Mouse (Mus musculus): ENCODE results near the gene Pgm5. TPM values are rescaled to one million over a fixed set of nuclear protein-coding genes. Genes with fewer than 3 reads are reported as not detected.

Gene Pgm5
- polyA plus RNA-seq, 1 experiment from 2014 or later: 0.08 TPM

DNA sequence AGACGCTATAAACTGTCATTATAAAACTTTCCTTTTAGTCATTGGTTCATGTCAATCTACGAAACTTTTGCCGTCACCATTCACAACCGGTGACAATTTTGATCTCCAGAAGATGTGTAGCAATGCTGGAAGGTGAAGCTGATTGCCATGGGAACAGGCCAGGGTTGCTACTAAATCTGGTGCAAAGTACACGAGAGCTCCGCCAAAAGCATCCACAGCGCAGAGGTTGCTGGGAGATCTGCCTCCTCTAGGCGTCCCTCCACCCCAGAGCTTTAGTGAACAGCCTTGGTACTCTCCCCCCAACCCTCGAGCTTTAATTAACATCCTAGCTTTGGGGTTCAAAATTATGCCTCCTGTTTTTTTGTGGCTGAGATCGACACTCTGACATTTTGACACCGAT lies 195.9 kb downstream of the Pgm5 start:
- no peak overlapping the region for H3K27ac ChIP-seq (ENCODE audit: low read length)
- no peak overlapping the region for H3K4me3 ChIP-seq (replicated peaks; ENCODE audit: low read length)
- no peaks in the 10 kb centered on the region for H3K4me1 ChIP-seq (replicated peaks; ENCODE audit: control insufficient read depth, insufficient read depth, low read length)
- H3K9me3 ChIP-seq (ENCODE audit: control insufficient read depth, low read length): no peaks in the 10 kb centered on the region
- H3K9ac ChIP-seq (replicated peaks; ENCODE audit: low read depth, low read length): no peak overlapping the region
- H3K27me3 ChIP-seq (replicated peaks; ENCODE audit: control insufficient read depth, insufficient read depth, low read length): no peaks in the 10 kb centered on the region
- H3K36me3 ChIP-seq (ENCODE audit: control insufficient read depth, insufficient read depth): no peaks in the 10 kb centered on the region
- no peak for ATAC-seq
- whole genome bisulfite sequencing: 76% methylated on average over 11 of the region's 11 CpGs
- H3K4me2 ChIP-seq (ENCODE audit: low read length): no peak overlapping the region

DNA sequence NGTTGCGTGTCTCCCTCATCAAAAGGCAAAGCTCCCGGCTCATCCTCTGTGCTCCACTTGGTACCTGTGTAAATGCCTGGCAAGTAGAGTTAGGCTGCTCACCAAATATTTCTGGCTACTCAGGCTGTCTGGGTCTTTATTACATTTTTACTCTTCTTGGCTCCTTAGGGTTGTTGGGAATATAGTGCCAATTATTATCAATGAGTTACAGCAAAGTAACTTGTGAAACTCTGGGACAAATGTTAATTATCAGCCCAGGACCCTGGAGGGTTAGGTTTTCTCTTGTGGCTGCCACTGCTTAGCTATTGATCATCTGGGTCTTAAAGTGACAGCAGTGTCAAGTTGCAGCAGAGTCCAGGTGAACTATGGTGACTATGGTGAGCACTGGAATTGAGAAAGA lies 199.3 kb downstream of the Pgm5 start:
- Histone ChIP-seq H3K4me2 (ENCODE audit: low read length) (no peak overlapping the region), H3K27me3 (replicated peaks; ENCODE audit: control insufficient read depth, insufficient read depth, low read length) (no peaks in the 10 kb centered on the region), H3K27ac (ENCODE audit: low read length) (no peak overlapping the region), H3K9ac (replicated peaks; ENCODE audit: low read depth, low read length) (no peak overlapping the region), H3K4me3 (replicated peaks; ENCODE audit: low read length) (no peak overlapping the region), H3K36me3 (ENCODE audit: control insufficient read depth, insufficient read depth) (no peaks in the 10 kb centered on the region), H3K4me1 (replicated peaks; ENCODE audit: control insufficient read depth, insufficient read depth, low read length) (no peaks in the 10 kb centered on the region), H3K9me3 (ENCODE audit: control insufficient read depth, low read length) (no peaks in the 10 kb centered on the region)
- no peak for ATAC-seq
- 97% methylated on average over 2 of the region's 2 CpGs for WGBS

DNA sequence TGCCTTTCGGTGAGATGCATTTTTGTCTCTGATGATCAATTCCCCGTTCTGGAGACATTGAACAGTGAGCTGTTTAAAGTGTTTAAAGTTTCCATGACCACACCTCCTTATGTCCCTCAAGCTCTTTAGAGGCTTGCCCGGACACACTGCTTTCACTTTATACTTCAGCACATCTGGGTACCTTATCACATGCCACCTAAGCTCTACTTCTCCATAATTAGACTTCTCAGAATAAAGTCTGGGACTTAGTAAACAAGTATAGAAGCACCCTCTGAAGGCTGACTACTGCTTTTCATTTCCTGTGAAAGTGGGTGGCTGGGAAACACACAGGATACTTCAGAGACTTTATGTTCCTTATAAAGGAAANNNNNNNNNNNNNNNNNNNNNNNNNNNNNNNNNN lies 204.7 kb downstream of the Pgm5 start:
- Histone ChIP-seq H3K4me3 (replicated peaks; ENCODE audit: low read length) (no peak overlapping the region), H3K27me3 (replicated peaks; ENCODE audit: control insufficient read depth, insufficient read depth, low read length) (no peaks in the 10 kb centered on the region), H3K4me2 (ENCODE audit: low read length) (no peak overlapping the region), H3K9ac (replicated peaks; ENCODE audit: low read depth, low read length) (no peak overlapping the region), H3K27ac (ENCODE audit: low read length) (no peak overlapping the region), H3K36me3 (ENCODE audit: control insufficient read depth, insufficient read depth) (no peaks in the 10 kb centered on the region), H3K9me3 (ENCODE audit: control insufficient read depth, low read length) (no peaks in the 10 kb centered on the region), H3K4me1 (replicated peaks; ENCODE audit: control insufficient read depth, insufficient read depth, low read length) (peaks cover 10% of the 10 kb centered on the region)
- ATAC-seq: no peak
- 89% methylated on average over 3 of the region's 3 CpGs for WGBS

DNA sequence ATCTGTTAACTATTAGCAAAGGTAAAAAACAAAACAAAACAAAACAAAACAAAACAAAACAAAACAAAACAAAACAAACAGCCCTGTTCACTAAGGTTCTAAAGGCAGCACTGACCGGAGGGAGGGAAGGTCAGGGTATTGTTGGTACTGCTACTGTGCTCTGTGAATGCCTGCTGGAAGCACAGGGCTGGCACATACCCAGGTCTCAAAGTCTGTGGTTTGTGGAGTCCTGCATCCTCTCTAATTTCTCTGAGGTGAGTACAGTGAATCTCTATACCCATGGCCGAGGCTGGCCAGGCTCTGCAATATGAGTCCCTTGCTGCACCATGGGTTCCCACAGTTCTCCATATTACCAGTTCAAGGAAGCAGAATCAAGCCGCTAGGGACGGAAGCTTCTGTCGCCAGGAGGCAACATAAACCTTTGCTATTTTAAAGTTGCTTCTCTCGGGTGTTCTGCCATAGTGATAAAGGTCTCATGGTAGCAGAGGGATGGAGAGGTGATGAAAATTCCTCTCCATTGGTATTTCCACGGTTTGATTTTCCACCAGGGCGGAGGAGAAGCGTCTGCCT lies 208.3 kb downstream of the Pgm5 start:
- Histone ChIP-seq H3K9me3 (ENCODE audit: control insufficient read depth, low read length) (no peaks in the 10 kb centered on the region), H3K27ac (ENCODE audit: low read length) (no peak overlapping the region), H3K9ac (replicated peaks; ENCODE audit: low read depth, low read length) (no peak overlapping the region), H3K4me2 (ENCODE audit: low read length) (no peak overlapping the region), H3K27me3 (replicated peaks; ENCODE audit: control insufficient read depth, insufficient read depth, low read length) (no peaks in the 10 kb centered on the region), H3K4me3 (replicated peaks; ENCODE audit: low read length) (no peak overlapping the region), H3K36me3 (ENCODE audit: control insufficient read depth, insufficient read depth) (no peaks in the 10 kb centered on the region), H3K4me1 (replicated peaks; ENCODE audit: control insufficient read depth, insufficient read depth, low read length) (peaks cover 11% of the 10 kb centered on the region)
- 87% methylated on average over 9 of the region's 9 CpGs for WGBS
- peak; percentile 9; the same call in 1 of the 2 replicates for ATAC-seq

DNA sequence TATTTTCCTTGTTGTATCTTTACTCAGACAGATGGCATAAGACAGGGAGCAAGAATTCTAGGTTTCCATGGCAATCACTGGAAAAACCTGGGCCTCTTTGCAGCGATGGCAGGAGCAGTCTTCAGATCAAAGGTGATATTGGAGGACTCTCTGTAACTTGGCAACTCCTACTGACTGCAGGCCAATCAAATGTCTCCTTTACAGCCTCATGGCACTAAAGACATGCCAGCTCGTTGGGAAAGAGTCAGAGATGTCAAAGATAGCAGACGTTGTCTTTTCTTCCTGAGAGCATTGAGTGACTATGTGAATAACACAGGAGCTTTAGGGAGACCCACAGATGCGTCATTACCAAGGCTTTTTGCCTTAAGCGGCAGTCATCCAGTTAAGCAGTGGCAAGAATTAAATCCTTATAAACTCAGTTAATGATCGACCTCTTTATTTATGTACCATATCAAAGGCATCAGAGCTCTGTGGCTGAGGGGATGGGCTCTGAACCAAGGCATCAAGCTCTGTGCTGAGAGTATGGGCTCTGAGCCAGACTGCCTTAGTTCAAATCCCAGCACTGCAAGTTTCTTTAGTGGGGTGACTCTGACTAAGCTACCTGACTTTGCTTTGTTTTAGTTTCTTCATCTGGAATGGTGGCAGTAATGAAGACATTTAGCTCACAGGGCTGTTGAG lies 209.2 kb downstream of the Pgm5 start:
- WGBS: 25% methylated on average over 6 of the region's 6 CpGs
- 0 out of 2 replicates have a peak overlapping the region, but pooled peaks have one; percentile 42 for H3K27ac ChIP-seq (ENCODE audit: low read length)
- H3K4me3 ChIP-seq (replicated peaks; ENCODE audit: low read length): no peak overlapping the region
- no peak overlapping the region for H3K9ac ChIP-seq (replicated peaks; ENCODE audit: low read depth, low read length)
- no peaks in the 10 kb centered on the region for H3K9me3 ChIP-seq (ENCODE audit: control insufficient read depth, low read length)
- no peaks in the 10 kb centered on the region for H3K27me3 ChIP-seq (replicated peaks; ENCODE audit: control insufficient read depth, insufficient read depth, low read length)
- no peaks in the 10 kb centered on the region for H3K36me3 ChIP-seq (ENCODE audit: control insufficient read depth, insufficient read depth)
- no peak overlapping the region for H3K4me2 ChIP-seq (ENCODE audit: low read length)
- ATAC-seq: peak; percentile 74
- H3K4me1 ChIP-seq (replicated peaks; ENCODE audit: control insufficient read depth, insufficient read depth, low read length): peaks cover 11% of the 10 kb centered on the region

DNA sequence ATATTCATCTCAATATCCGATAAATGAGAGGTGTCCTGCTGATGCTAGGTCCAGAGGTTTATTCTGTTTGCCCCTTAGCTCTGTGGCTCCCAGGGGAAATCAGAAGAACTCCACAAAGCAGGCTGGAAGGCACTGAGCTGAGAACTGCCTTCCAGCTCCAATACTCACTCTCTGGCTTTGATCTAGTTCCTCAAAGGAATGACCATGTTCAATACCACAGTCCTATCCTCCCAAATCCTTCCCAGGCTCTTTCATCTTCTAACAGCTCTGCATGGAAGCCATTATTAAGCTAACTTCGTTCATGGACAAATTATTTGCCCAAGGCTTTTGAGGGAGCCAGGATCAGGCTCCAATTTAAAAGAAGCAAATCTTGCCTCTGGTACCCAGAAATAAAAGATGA lies 210.1 kb downstream of the Pgm5 start:
- Histone ChIP-seq H3K27me3 (replicated peaks; ENCODE audit: control insufficient read depth, insufficient read depth, low read length) (no peaks in the 10 kb centered on the region), H3K9ac (replicated peaks; ENCODE audit: low read depth, low read length) (no peak overlapping the region), H3K4me2 (ENCODE audit: low read length) (no peak overlapping the region), H3K4me1 (replicated peaks; ENCODE audit: control insufficient read depth, insufficient read depth, low read length) (peaks cover 11% of the 10 kb centered on the region), H3K9me3 (ENCODE audit: control insufficient read depth, low read length) (no peaks in the 10 kb centered on the region), H3K27ac (ENCODE audit: low read length) (0 out of 2 replicates have a peak overlapping the region, but pooled peaks have one; percentile 1), H3K4me3 (replicated peaks; ENCODE audit: low read length) (no peak overlapping the region), H3K36me3 (ENCODE audit: control insufficient read depth, insufficient read depth) (no peaks in the 10 kb centered on the region)
- WGBS: 35% methylated on average over 2 of the region's 2 CpGs
- no peak for ATAC-seq

DNA sequence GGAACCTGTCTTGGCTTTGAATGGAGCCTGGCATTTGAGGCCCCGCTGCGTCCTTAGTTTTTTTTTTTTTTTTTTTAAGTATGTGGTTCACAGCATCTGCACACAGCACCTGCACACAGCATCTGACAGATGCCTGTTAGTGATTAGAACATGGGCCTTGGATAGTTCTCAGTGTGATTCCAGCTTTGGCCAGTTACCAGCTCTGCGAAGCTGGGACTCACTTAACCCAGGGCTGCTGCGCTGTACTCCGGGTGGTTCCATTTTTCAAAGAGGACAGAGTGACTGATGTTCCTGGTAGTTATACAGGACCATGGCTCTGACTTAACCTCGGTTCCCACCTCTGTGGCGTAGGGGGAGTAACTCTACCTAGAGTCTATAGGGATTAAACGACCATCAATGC lies 211.2 kb downstream of the Pgm5 start:
- 50% methylated on average over 8 of the region's 8 CpGs for WGBS
- Histone ChIP-seq H3K9me3 (ENCODE audit: control insufficient read depth, low read length) (no peaks in the 10 kb centered on the region), H3K4me3 (replicated peaks; ENCODE audit: low read length) (no peak overlapping the region), H3K4me1 (replicated peaks; ENCODE audit: control insufficient read depth, insufficient read depth, low read length) (peaks cover 11% of the 10 kb centered on the region), H3K27ac (ENCODE audit: low read length) (no peak overlapping the region), H3K36me3 (ENCODE audit: control insufficient read depth, insufficient read depth) (no peaks in the 10 kb centered on the region), H3K9ac (replicated peaks; ENCODE audit: low read depth, low read length) (no peak overlapping the region), H3K27me3 (replicated peaks; ENCODE audit: control insufficient read depth, insufficient read depth, low read length) (no peaks in the 10 kb centered on the region), H3K4me2 (ENCODE audit: low read length) (no peak overlapping the region)
- no peak for ATAC-seq

DNA sequence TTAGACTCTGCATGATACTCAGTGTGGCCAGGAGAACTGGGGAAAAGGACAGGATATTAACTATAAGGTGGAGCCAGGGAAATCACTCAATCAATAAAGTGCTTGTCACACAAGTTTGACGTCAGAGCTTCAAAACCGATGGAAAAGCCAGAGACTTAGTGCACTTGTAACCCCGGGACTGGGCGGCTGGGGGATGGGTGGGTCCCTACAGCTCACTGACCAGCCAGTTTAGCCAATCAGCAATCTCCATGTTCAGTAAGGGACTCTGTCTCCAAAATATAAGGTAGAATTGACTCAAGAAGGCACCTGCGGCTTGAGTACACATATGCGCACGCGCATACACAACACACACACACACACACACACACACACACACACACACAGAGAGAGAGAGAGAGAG lies 213.6 kb downstream of the Pgm5 start:
- no peaks in the 10 kb centered on the region for H3K36me3 ChIP-seq (ENCODE audit: control insufficient read depth, insufficient read depth)
- no peak overlapping the region for H3K4me3 ChIP-seq (replicated peaks; ENCODE audit: low read length)
- H3K4me1 ChIP-seq (replicated peaks; ENCODE audit: control insufficient read depth, insufficient read depth, low read length): peaks cover 8% of the 10 kb centered on the region
- H3K27me3 ChIP-seq (replicated peaks; ENCODE audit: control insufficient read depth, insufficient read depth, low read length): no peaks in the 10 kb centered on the region
- H3K4me2 ChIP-seq (ENCODE audit: low read length): no peak overlapping the region
- 87% methylated on average over 8 of the region's 8 CpGs for WGBS
- no peak for ATAC-seq
- H3K9me3 ChIP-seq (ENCODE audit: control insufficient read depth, low read length): no peaks in the 10 kb centered on the region
- no peak overlapping the region for H3K27ac ChIP-seq (ENCODE audit: low read length)
- no peak overlapping the region for H3K9ac ChIP-seq (replicated peaks; ENCODE audit: low read depth, low read length)

DNA sequence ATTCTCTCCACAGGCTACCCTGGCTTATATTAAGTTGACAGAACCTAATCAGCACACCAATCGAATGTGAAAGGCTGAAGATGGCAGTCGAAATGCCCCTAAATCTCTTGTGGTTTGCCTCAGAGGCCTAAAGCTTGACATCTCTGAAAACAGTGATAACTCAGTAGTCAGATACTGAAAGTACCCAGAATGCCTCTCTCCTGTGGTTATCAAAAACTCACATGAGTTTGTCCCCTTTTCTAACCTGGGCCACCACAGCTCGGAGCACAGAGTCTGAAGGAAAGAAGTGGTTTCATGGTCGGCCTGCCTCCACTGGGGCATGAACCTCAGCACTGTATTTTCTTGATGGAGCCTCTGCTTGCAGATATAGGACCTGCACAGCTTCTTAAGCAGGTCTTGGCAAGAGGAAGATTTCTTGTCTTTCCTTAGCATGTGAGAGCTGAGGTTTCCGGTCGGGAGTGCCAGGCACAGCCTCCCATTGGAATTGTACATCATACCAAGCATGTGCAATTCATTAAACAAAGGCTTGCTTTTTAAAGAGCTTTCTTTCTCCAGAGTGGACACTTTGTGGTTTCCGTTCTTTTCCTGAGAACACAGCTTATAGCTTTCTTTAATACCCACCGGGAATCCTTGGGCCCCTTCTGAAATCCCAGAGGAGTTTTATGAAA lies 215.4 kb downstream of the Pgm5 start:
- ATAC-seq: no peak
- Histone ChIP-seq H3K4me3 (replicated peaks; ENCODE audit: low read length) (no peak overlapping the region), H3K9ac (replicated peaks; ENCODE audit: low read depth, low read length) (no peak overlapping the region), H3K36me3 (ENCODE audit: control insufficient read depth, insufficient read depth) (no peaks in the 10 kb centered on the region), H3K9me3 (ENCODE audit: control insufficient read depth, low read length) (no peaks in the 10 kb centered on the region), H3K27ac (ENCODE audit: low read length) (no peak overlapping the region), H3K27me3 (replicated peaks; ENCODE audit: control insufficient read depth, insufficient read depth, low read length) (no peaks in the 10 kb centered on the region), H3K4me1 (replicated peaks; ENCODE audit: control insufficient read depth, insufficient read depth, low read length) (0 out of 2 replicates have a peak, but pooled peaks cover 2% of the 10 kb centered on the region), H3K4me2 (ENCODE audit: low read length) (no peak overlapping the region)
- 80% methylated on average over 8 of the region's 8 CpGs for WGBS
